Mouse (Mus musculus) MEL (cell line): ENCODE measurements around the gene Zfp764. TPM values are rescaled to one million over a fixed set of nuclear protein-coding genes. Genes with fewer than 3 reads are reported as not detected.

ENCODE experiments used
- DNase-seq: peaks from one replicate; pipeline ENCODE4 v3.0.0; 2011; ENCODE audit warnings: low read depth, low spot score
- H3K27ac ChIP-seq: 2 replicates; pipeline ENCODE4 v1.5.1; 2012; ENCODE audit warnings: low read depth, mild to moderate bottlenecking, control low read depth, low read length, moderate library complexity; ENCODE audit not compliant: control insufficient read depth
- H3K27me3 ChIP-seq, 2 experiments: fragments of 150-350 bp in 1 of 2; sonication (generic) in 1 of 2; 2 replicates each; pipeline ENCODE4 v1.6.1; 2012; ENCODE audit warnings: low read length in 2 of 2, mild to moderate bottlenecking in 2 of 2, improper control_type of control experiment in 1 of 2, moderate library complexity in 1 of 2; ENCODE audit not compliant: insufficient read depth in 2 of 2, control insufficient read depth in 1 of 2
- H3K36me3 ChIP-seq, 2 experiments: 2 replicates each; pipeline ENCODE4 v1.6.1; 2012 to 2014; ENCODE audit warnings: low read length in 2 of 2, improper control_type of control experiment in 1 of 2, inconsistent platforms in 1 of 2, mild to moderate bottlenecking in 1 of 2; ENCODE audit not compliant: insufficient read depth in 2 of 2, control insufficient read depth in 1 of 2
- H3K4me1 ChIP-seq, 2 experiments: fragments of 150-350 bp in 1 of 2; sonication (generic) in 1 of 2; 2 replicates each; pipeline ENCODE4 v1.6.1; 2012; ENCODE audit warnings: low read length in 2 of 2, improper control_type of control experiment in 1 of 2, mild to moderate bottlenecking in 1 of 2; ENCODE audit not compliant: insufficient read depth in 2 of 2, control insufficient read depth in 1 of 2
- H3K4me3 ChIP-seq, 2 experiments: fragments of 150-350 bp in 1 of 2; sonication (generic) in 1 of 2; 2 replicates each; pipeline ENCODE4 v1.5.1; 2012; ENCODE audit warnings: low read depth in 2 of 2, low read length in 2 of 2, mild to moderate bottlenecking in 2 of 2, moderate library complexity in 2 of 2, control low read depth in 1 of 2, improper control_type of control experiment in 1 of 2; ENCODE audit not compliant: control insufficient read depth in 1 of 2, insufficient read depth in 1 of 2
- H3K79me2 ChIP-seq: 2 replicates; pipeline ENCODE4 v1.6.1; 2012; ENCODE audit warnings: mild to moderate bottlenecking, low read length, moderate library complexity; ENCODE audit not compliant: control insufficient read depth, poor library complexity, insufficient read depth
- H3K9ac ChIP-seq: 2 replicates; pipeline ENCODE4 v1.6.1; 2012; ENCODE audit warnings: low read depth, mild to moderate bottlenecking, control low read depth, low read length, moderate library complexity; ENCODE audit not compliant: control insufficient read depth, poor library complexity, severe bottlenecking
- H3K9me3 ChIP-seq: fragments of 150-350 bp; sonication (generic); replicated peaks from 2 replicates; pipeline ENCODE4 v1.6.1; 2012; ENCODE audit warnings: mild to moderate bottlenecking, low read length, improper control_type of control experiment, moderate library complexity; ENCODE audit not compliant: insufficient read depth
- BHLHE40 ChIP-seq: IDR thresholded peaks from 2 replicates; pipeline ENCODE4 v1.6.1; 2012; ENCODE audit warnings: low read depth, mild to moderate bottlenecking, inconsistent platforms, low read length, improper control_type of control experiment, borderline replicate concordance
- CHD1 ChIP-seq: IDR thresholded peaks from 2 replicates; pipeline ENCODE4 v1.6.1; 2012; ENCODE audit warnings: low read depth, mild to moderate bottlenecking, inconsistent platforms, low read length, improper control_type of control experiment
- CHD2 ChIP-seq: IDR thresholded peaks from 2 replicates; pipeline ENCODE4 v1.6.1; 2011; ENCODE audit warnings: low read length, improper control_type of control experiment
- CTCF ChIP-seq, 3 experiments: IDR thresholded peaks in 2 of 3; conservative IDR thresholded peaks in 1 of 3; 2 replicates each; pipeline ENCODE4 v1.5.1; 2011 to 2012; ENCODE audit warnings: low read length in 3 of 3, low read depth in 2 of 3, mild to moderate bottlenecking in 2 of 3, improper control_type of control experiment in 1 of 3, inconsistent platforms in 1 of 3, mixed read lengths in 1 of 3, moderate library complexity in 1 of 3; ENCODE audit not compliant: control insufficient read depth in 1 of 3, insufficient read depth in 1 of 3, poor library complexity in 1 of 3, severe bottlenecking in 1 of 3
- E2F4 ChIP-seq: IDR thresholded peaks from 2 replicates; pipeline ENCODE4 v1.6.1; 2011; ENCODE audit warnings: low read depth, low read length, improper control_type of control experiment, borderline replicate concordance
- ELF1 ChIP-seq: IDR thresholded peaks from 2 replicates; pipeline ENCODE4 v1.6.1; 2014; ENCODE audit warnings: low read depth, mild to moderate bottlenecking, inconsistent platforms, low read length, improper control_type of control experiment, moderate library complexity
- EP300 ChIP-seq, 2 experiments: IDR thresholded peaks; 2 replicates each; pipeline ENCODE4 v1.6.1; 2011; ENCODE audit warnings: improper control_type of control experiment in 2 of 2, low read length in 2 of 2, low read depth in 1 of 2, mild to moderate bottlenecking in 1 of 2
- GABPA ChIP-seq: IDR thresholded peaks from 2 replicates; pipeline ENCODE4 v1.6.1; 2012; ENCODE audit warnings: low read depth, mild to moderate bottlenecking, inconsistent platforms, low read length, improper control_type of control experiment, moderate library complexity
- HCFC1 ChIP-seq: IDR thresholded peaks from 2 replicates; pipeline ENCODE4 v1.6.1; 2012; ENCODE audit warnings: low read depth, mild to moderate bottlenecking, inconsistent platforms, low read length, improper control_type of control experiment, moderate library complexity
- JUND ChIP-seq: IDR thresholded peaks from 2 replicates; pipeline ENCODE4 v1.6.1; 2011; ENCODE audit warnings: low read depth, mild to moderate bottlenecking, improper control_type of control experiment, low read length
- KAT2A ChIP-seq: conservative IDR thresholded peaks from 2 replicates; pipeline ENCODE4 v1.6.1; 2012; ENCODE audit warnings: low read depth, low read length, improper control_type of control experiment, inconsistent platforms
- MAFK ChIP-seq: IDR thresholded peaks from 2 replicates; pipeline ENCODE4 v1.6.1; 2011; ENCODE audit warnings: low read depth, mild to moderate bottlenecking, low read length, improper control_type of control experiment, borderline replicate concordance
- MAX ChIP-seq: IDR thresholded peaks from 2 replicates; pipeline ENCODE4 v1.6.1; 2011; ENCODE audit warnings: low read length, improper control_type of control experiment
- MEF2A ChIP-seq: IDR thresholded peaks from 2 replicates; pipeline ENCODE4 v1.6.1; 2014; ENCODE audit warnings: low read depth, mild to moderate bottlenecking, inconsistent platforms, low read length, improper control_type of control experiment; ENCODE audit not compliant: poor library complexity, insufficient replicate concordance, severe bottlenecking; ENCODE audit errors: extremely low read depth
- MXI1 ChIP-seq: IDR thresholded peaks from 2 replicates; pipeline ENCODE4 v1.6.1; 2011; ENCODE audit warnings: mild to moderate bottlenecking, low read depth, low read length, improper control_type of control experiment
- MYB ChIP-seq: IDR thresholded peaks from 2 replicates; pipeline ENCODE4 v1.6.1; 2011; ENCODE audit warnings: mild to moderate bottlenecking, low read depth, low read length, improper control_type of control experiment
- MYC ChIP-seq: IDR thresholded peaks from 2 replicates; pipeline ENCODE4 v1.6.1; 2011; ENCODE audit warnings: low read depth, mild to moderate bottlenecking, low read length, improper control_type of control experiment, moderate library complexity
- NELFE ChIP-seq: IDR thresholded peaks from 2 replicates; pipeline ENCODE4 v1.6.1; 2011; ENCODE audit warnings: low read depth, low read length, improper control_type of control experiment
- NRF1 ChIP-seq: IDR thresholded peaks from 2 replicates; pipeline ENCODE4 v1.6.1; 2014; ENCODE audit warnings: low read depth, mild to moderate bottlenecking, inconsistent platforms, low read length, improper control_type of control experiment, moderate library complexity; ENCODE audit not compliant: poor library complexity, insufficient read depth, severe bottlenecking
- POLR2A ChIP-seq, 2 experiments: IDR thresholded peaks; 2 replicates each; pipeline ENCODE4 v1.6.1; 2011 to 2012; ENCODE audit warnings: low read length in 2 of 2, mild to moderate bottlenecking in 2 of 2, control low read depth in 1 of 2, improper control_type of control experiment in 1 of 2, low read depth in 1 of 2, moderate library complexity in 1 of 2; ENCODE audit not compliant: control insufficient read depth in 1 of 2, insufficient read depth in 1 of 2, poor library complexity in 1 of 2
- POLR2AphosphoS2 ChIP-seq: IDR thresholded peaks from 2 replicates; pipeline ENCODE4 v1.6.1; 2011; ENCODE audit warnings: low read length, improper control_type of control experiment
- POLR2AphosphoS5 ChIP-seq: IDR thresholded peaks from 2 replicates; pipeline ENCODE4 v1.6.1; 2012; ENCODE audit warnings: low read depth, borderline replicate concordance, mild to moderate bottlenecking, inconsistent platforms, low read length, moderate library complexity, mixed read lengths
- RAD21 ChIP-seq: IDR thresholded peaks from 2 replicates; pipeline ENCODE4 v1.6.1; 2011; ENCODE audit warnings: mild to moderate bottlenecking, low read depth, low read length, improper control_type of control experiment
- RCOR1 ChIP-seq: IDR thresholded peaks from 2 replicates; pipeline ENCODE4 v1.6.1; 2012; ENCODE audit warnings: low read depth, mild to moderate bottlenecking, inconsistent platforms, low read length, improper control_type of control experiment
- SIN3A ChIP-seq: IDR thresholded peaks from 2 replicates; pipeline ENCODE4 v1.6.1; 2012; ENCODE audit warnings: low read length, improper control_type of control experiment, inconsistent platforms
- TAL1 ChIP-seq: IDR thresholded peaks from 2 replicates; pipeline ENCODE4 v1.6.1; 2012; ENCODE audit warnings: mild to moderate bottlenecking, inconsistent platforms, low read length, moderate library complexity, mixed read lengths
- TBP ChIP-seq: IDR thresholded peaks from 2 replicates; pipeline ENCODE4 v1.8.0; 2011; ENCODE audit warnings: low read depth, low read length, improper control_type of control experiment
- TCF12 ChIP-seq: IDR thresholded peaks from 2 replicates; pipeline ENCODE4 v1.6.1; 2014; ENCODE audit warnings: low read depth, mild to moderate bottlenecking, inconsistent platforms, low read length, improper control_type of control experiment, moderate library complexity
- UBTF ChIP-seq: IDR thresholded peaks from 2 replicates; pipeline ENCODE4 v1.6.1; 2012; ENCODE audit warnings: low read depth, mild to moderate bottlenecking, inconsistent platforms, low read length, improper control_type of control experiment, moderate library complexity, borderline replicate concordance; ENCODE audit not compliant: insufficient read depth
- USF1 ChIP-seq: IDR thresholded peaks from 2 replicates; pipeline ENCODE4 v1.6.1; 2014; ENCODE audit warnings: low read depth, mild to moderate bottlenecking, inconsistent platforms, low read length, improper control_type of control experiment, moderate library complexity
- USF2 ChIP-seq, 2 experiments: IDR thresholded peaks; 2 replicates each; pipeline ENCODE4 v1.6.1; 2011 to 2012; ENCODE audit warnings: improper control_type of control experiment in 2 of 2, low read length in 2 of 2, borderline replicate concordance in 1 of 2, inconsistent platforms in 1 of 2, low read depth in 1 of 2, mild to moderate bottlenecking in 1 of 2; ENCODE audit not compliant: insufficient read depth in 1 of 2
- ZC3H11A ChIP-seq: IDR thresholded peaks from 2 replicates; pipeline ENCODE4 v1.6.1; 2012; ENCODE audit warnings: low read depth, mild to moderate bottlenecking, inconsistent platforms, low read length, improper control_type of control experiment
- ZKSCAN1 ChIP-seq: IDR thresholded peaks from 2 replicates; pipeline ENCODE4 v1.6.1; 2012; ENCODE audit warnings: low read depth, mild to moderate bottlenecking, inconsistent platforms, low read length, improper control_type of control experiment, moderate library complexity
- ZMIZ1 ChIP-seq: IDR thresholded peaks from 2 replicates; pipeline ENCODE4 v1.6.1; 2012; ENCODE audit warnings: low read depth, mild to moderate bottlenecking, inconsistent platforms, low read length, improper control_type of control experiment, moderate library complexity
- ZNF384 ChIP-seq: IDR thresholded peaks from 2 replicates; pipeline ENCODE4 v1.6.1; 2012; ENCODE audit warnings: low read depth, mild to moderate bottlenecking, inconsistent platforms, low read length, improper control_type of control experiment
- polyA plus RNA-seq, 2 experiments: library from polyadenylated mRNA; stranded (reverse) in 1 of 2; unstranded in 1 of 2; fragments of >175 nt in 1 of 2; fragments of >200 nt in 1 of 2; gene quantifications; 2 replicates each; pipeline versions ENCODE4 v1.2.1 to v1.2.4; 2012; ENCODE audit warnings: low replicate concordance in 2 of 2, low read depth in 1 of 2; ENCODE audit not compliant: insufficient read length in 2 of 2, insufficient read depth in 1 of 2, missing spikeins in 1 of 2
- total RNA-seq: library from RNA; depleted of rRNA; stranded (reverse); fragments of 300-350 nt; gene quantifications from 2 replicates; pipeline ENCODE4 v1.2.3, GENCODE M21; 2012

Zfp764 gene
- total and polyA plus RNA-seq, 3 experiments = 3.1 to 4.1 TPM; not detected in 1

- no peaks in the 10 kb centered on the region for H3K27me3 ChIP-seq
- peaks cover 0 to 22% of the 10 kb centered on the region in 2 experiments; a peak in 2 of 4 replicates for H3K4me1 ChIP-seq
- H3K9ac ChIP-seq = peak within 1 kb of the TSS; percentile 91
- no peaks in the 10 kb centered on the region for H3K9me3 ChIP-seq
- peak within 1 kb of the TSS; percentile 78 for H3K27ac ChIP-seq
- H3K79me2 ChIP-seq = peaks cover 34% of the 10 kb centered on the region
- peak; percentile 98 for DNase-seq
- H3K4me3 ChIP-seq = peak within 1 kb of the TSS; percentile 93 to 94
- H3K36me3 ChIP-seq = peaks cover 0 to 19% of the 10 kb centered on the region in 2 experiments; a peak in 2 of 4 replicates
- TF ChIP-seq USF1 (no peak), CHD2 (peak; percentile 96), HCFC1 (peak; percentile 100), ZKSCAN1 (no peak), NRF1 (peak; percentile 56; the same call in 1 of the 2 replicates), CHD1 (no peak), UBTF (peak; percentile 69; the same call in 1 of the 2 replicates), MYC (peak; percentile 87), RAD21 (no peak), TBP (peak; percentile 95), MYB (peak; percentile 60; the same call in 1 of the 2 replicates), GABPA (no peak), POLR2AphosphoS2 (peak; percentile 81), POLR2AphosphoS5 (no peak), EP300 (IDR thresholded peaks at IDR 0.05; ENCODE audit: low read depth in 1 of 2, low read length in 2 of 2) (peak in 1 of 2 experiments; percentile 18; a peak in 2 of 4 replicates), SIN3A (peak; percentile 95), USF2 (IDR thresholded peaks at IDR 0.05; ENCODE audit: borderline replicate concordance in 1 of 2, insufficient read depth in 1 of 2, low read depth in 1 of 2, low read length in 2 of 2) (no peak), E2F4 (peak; percentile 86; the same call in 1 of the 2 replicates), ELF1 (peak; percentile 62), NELFE (peak; percentile 75), MAFK (no peak), MEF2A (no peak), BHLHE40 (no peak), MXI1 (peak; percentile 78), TAL1 (no peak), TCF12 (peak; percentile 22; the same call in 1 of the 2 replicates), RCOR1 (no peak), MAX (peak; percentile 65), POLR2A (IDR thresholded peaks at IDR 0.05; ENCODE audit: control insufficient read depth in 1 of 2, insufficient read depth in 1 of 2, low read depth in 1 of 2, low read length in 2 of 2, poor library complexity in 1 of 2) (peak; percentile 41 to 72; a peak in 3 of 4 replicates), ZNF384 (no peak), JUND (no peak), KAT2A (peak; percentile 98), CTCF (IDR thresholded peaks at IDR 0.05 in 2 of 3, conservative IDR thresholded peaks at IDR 0.05 in 1 of 3; ENCODE audit: control insufficient read depth in 1 of 3, insufficient read depth in 1 of 3, low read depth in 2 of 3, low read length in 3 of 3, poor library complexity in 1 of 3, severe bottlenecking in 1 of 3) (0 out of 6 replicates have a peak, but pooled peaks of 1 of the 3 experiments have one; percentile 13), ZC3H11A (no peak), ZMIZ1 (peak; percentile 78)
Observed at GRCm38 (mm10) chr7:127448521-127449300, 42.1 kb upstream of the Zfp764 start, which contains the start of gene Zfp689. Gene Zfp689, minus strand, starts transcription at chr7:127449158.
